Mouse (Mus musculus): ENCODE results near the gene Ip6k3. TPM values are rescaled to one million over a fixed set of nuclear protein-coding genes. Genes with fewer than 3 reads are reported as not detected.

Ip6k3 gene
- polyA plus RNA-seq, 1 experiment from 2014 or later, result 0.07 TPM

DNA sequence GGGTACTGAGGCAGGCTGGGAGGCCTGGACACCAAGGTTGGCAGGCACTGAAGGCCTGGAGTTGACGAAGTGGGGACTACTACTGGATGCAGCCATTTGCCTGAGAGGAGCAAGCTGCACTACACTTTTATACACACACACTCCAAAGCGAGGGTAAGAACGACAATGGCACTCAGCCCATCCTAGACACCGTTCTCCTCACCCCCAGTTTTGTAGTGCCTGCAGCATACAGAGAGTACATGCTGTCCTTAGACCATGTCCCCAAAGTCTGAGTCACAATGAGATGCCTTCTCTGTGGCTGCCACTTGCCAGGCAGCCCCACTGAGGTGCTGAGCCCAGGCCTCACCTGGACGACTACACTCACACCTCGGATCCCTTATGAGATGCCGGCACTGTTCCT, 37.8 kb downstream of the Ip6k3 start:
- peaks cover 32% of the 10 kb centered on the region for H3K4me1 ChIP-seq
- H3K27ac ChIP-seq, result no peak overlapping the region
- H3K4me2 ChIP-seq, result no peak overlapping the region
- no peaks in the 10 kb centered on the region; the same call in 1 of the 2 replicates for H3K36me3 ChIP-seq
- no peak for ATAC-seq (ENCODE audit: borderline replicate concordance, extremely low read depth, low FRiP score, low TSS enrichment)
- H3K9ac ChIP-seq, result no peak overlapping the region
- H3K9me3 ChIP-seq, result no peaks in the 10 kb centered on the region
- H3K27me3 ChIP-seq, result no peaks in the 10 kb centered on the region
- no peak overlapping the region for H3K4me3 ChIP-seq
- 60% methylated on average over 7 of the region's 7 CpGs for WGBS

GRCm38 (mm10) chr17:27129291-27129690, 38.3 kb downstream of the Ip6k3 start:
- WGBS, result 66% methylated on average over 13 of the region's 13 CpGs
- Histone ChIP-seq H3K4me1 (peaks cover 31% of the 10 kb centered on the region), H3K36me3 (peaks cover under 1% of the 10 kb centered on the region), H3K27ac (no peak overlapping the region), H3K27me3 (no peaks in the 10 kb centered on the region), H3K4me2 (no peak overlapping the region), H3K4me3 (no peak overlapping the region), H3K9me3 (no peaks in the 10 kb centered on the region), H3K9ac (no peak overlapping the region)
- ATAC-seq (ENCODE audit: borderline replicate concordance, extremely low read depth, low FRiP score, low TSS enrichment), result no peak

DNA sequence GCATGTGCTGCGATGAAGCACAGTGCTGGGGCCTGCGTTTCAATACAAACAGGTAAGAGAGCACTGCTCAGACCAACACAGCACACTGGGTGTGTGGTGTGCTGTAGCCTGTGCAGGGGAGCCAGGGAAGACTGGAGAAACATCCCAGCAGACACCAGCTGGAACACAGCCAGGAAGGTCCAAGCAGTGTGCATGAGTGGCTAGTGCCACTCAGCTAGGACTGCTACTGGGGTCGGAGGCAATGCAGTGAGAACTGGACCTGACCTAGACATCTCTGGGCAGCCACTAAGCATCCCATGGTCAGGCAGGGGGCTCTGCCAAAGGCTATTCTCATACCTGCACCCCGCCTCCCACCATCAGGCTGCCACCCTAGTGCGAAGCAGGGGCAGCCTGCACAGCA, 39.4 kb downstream of the Ip6k3 start:
- H3K27me3 ChIP-seq, result no peaks in the 10 kb centered on the region
- H3K4me3 ChIP-seq, result no peak overlapping the region
- peaks cover 27% of the 10 kb centered on the region for H3K4me1 ChIP-seq
- peaks cover 12% of the 10 kb centered on the region for H3K36me3 ChIP-seq
- H3K4me2 ChIP-seq, result no peak overlapping the region
- WGBS, result 89% methylated on average over 5 of the region's 5 CpGs
- no peak overlapping the region for H3K27ac ChIP-seq
- H3K9ac ChIP-seq, result no peak overlapping the region
- no peak for ATAC-seq (ENCODE audit: borderline replicate concordance, extremely low read depth, low FRiP score, low TSS enrichment)
- H3K9me3 ChIP-seq, result no peaks in the 10 kb centered on the region

- no peak overlapping the region for H3K4me2 ChIP-seq
- 68% methylated on average over 10 of the region's 10 CpGs for WGBS
- no peak overlapping the region for H3K4me3 ChIP-seq
- H3K9me3 ChIP-seq, result no peaks in the 10 kb centered on the region
- no peaks in the 10 kb centered on the region for H3K27me3 ChIP-seq
- H3K4me1 ChIP-seq, result peaks cover 16% of the 10 kb centered on the region
- H3K9ac ChIP-seq, result no peak overlapping the region
- ATAC-seq (ENCODE audit: borderline replicate concordance, extremely low read depth, low FRiP score, low TSS enrichment), result no peak
- H3K36me3 ChIP-seq, result peaks cover 24% of the 10 kb centered on the region
- no peak overlapping the region for H3K27ac ChIP-seq
Measured at GRCm38 (mm10) chr17:27126974-27127373, 40.6 kb downstream of the Ip6k3 start.

DNA sequence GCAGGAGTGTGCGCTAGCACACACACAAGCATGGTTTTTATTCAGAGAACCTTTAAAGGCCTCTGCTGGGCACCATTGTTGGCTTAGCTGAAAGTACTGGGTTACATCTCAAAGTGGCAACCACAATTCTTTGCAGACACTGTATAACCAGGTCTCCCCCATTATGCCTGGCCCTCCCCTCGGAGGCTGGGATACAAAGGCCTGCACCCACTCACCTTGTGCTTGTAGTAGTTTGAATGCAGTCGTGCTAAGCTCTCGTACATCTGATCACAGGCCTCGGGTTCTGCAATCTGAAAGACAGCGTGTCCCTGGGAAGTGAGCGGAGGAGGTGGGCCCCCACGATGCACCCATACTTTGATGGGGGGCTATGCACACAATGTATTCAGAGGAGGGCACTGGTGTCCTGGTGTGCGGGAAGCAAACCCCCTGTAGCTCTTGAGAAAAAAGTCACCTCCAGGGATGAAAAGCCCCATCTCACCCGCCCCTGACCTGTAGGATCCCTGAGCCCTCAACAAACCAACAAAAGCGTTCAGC, 41.9 kb downstream of the Ip6k3 start:
- Histone ChIP-seq H3K9me3 (no peaks in the 10 kb centered on the region), H3K9ac (no peak overlapping the region), H3K36me3 (peaks cover 29% of the 10 kb centered on the region), H3K27ac (no peak overlapping the region), H3K27me3 (no peaks in the 10 kb centered on the region), H3K4me3 (no peak overlapping the region), H3K4me2 (no peak overlapping the region), H3K4me1 (peaks cover 17% of the 10 kb centered on the region)
- ATAC-seq (ENCODE audit: borderline replicate concordance, extremely low read depth, low FRiP score, low TSS enrichment), result no peak
- WGBS, result 86% methylated on average over 11 of the region's 11 CpGs

DNA sequence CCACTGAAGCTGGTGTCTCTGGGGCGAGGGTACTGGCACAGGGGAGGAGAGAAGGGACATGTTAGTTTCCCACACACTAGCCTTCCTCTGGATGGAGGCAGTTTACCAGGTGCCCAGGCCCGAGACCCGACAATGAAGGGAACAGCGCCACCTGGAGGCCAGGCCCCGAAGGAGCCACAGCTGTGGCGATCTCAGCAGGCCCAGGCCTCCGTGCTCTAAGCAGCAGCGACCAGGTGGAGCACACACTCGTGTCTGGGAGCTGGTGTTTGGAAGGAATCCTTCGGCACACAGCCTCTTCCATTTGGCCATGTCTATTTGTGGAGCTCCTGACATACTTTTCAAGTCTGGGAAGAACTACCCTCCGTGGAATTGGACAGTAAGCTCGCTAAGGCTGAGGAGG, 42.4 kb downstream of the Ip6k3 start:
- H3K27ac ChIP-seq, result peak overlapping the region; percentile 42; the same call in 1 of the 2 replicates
- H3K4me2 ChIP-seq, result no peak overlapping the region
- H3K9ac ChIP-seq, result no peak overlapping the region
- 30% methylated on average over 12 of the region's 12 CpGs for WGBS
- no peak for ATAC-seq (ENCODE audit: borderline replicate concordance, extremely low read depth, low FRiP score, low TSS enrichment)
- no peak overlapping the region for H3K4me3 ChIP-seq
- H3K36me3 ChIP-seq, result peaks cover 29% of the 10 kb centered on the region
- H3K4me1 ChIP-seq, result peaks cover 16% of the 10 kb centered on the region
- H3K27me3 ChIP-seq, result no peaks in the 10 kb centered on the region
- no peaks in the 10 kb centered on the region for H3K9me3 ChIP-seq

- 89% methylated on average over 7 of the region's 7 CpGs for WGBS
- H3K9me3 ChIP-seq, result no peaks in the 10 kb centered on the region
- no peaks in the 10 kb centered on the region for H3K27me3 ChIP-seq
- H3K4me1 ChIP-seq, result peaks cover 13% of the 10 kb centered on the region
- peaks cover 29% of the 10 kb centered on the region for H3K36me3 ChIP-seq
- H3K4me2 ChIP-seq, result no peak overlapping the region
- H3K4me3 ChIP-seq, result no peak overlapping the region
- H3K27ac ChIP-seq, result no peak overlapping the region; the same call in 1 of the 2 replicates
- ATAC-seq (ENCODE audit: borderline replicate concordance, extremely low read depth, low FRiP score, low TSS enrichment), result no peak
- no peak overlapping the region for H3K9ac ChIP-seq
Measured at GRCm38 (mm10) chr17:27123813-27124375, 43.7 kb downstream of the Ip6k3 start.

DNA sequence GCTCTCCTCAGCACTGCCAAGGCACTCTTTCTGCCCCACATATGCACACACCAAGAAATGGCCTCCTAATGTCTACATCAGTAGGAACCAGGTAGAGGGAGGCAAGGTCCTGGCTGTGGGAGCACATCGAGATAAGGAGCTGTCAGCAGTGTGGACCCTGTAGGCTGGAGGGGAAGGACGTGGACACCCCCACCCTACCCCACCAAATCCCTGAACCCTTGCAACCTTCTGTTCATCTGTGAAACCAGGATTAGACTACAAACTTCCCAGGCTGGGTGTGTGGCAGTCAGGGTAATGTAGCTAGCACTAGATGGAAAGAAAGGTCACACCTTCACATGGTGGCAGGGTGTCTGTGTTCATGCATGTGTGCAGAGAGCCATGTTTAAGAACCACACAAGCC, 44.5 kb downstream of the Ip6k3 start:
- H3K27ac ChIP-seq, result no peak overlapping the region
- H3K4me2 ChIP-seq, result no peak overlapping the region
- H3K4me1 ChIP-seq, result peaks cover 13% of the 10 kb centered on the region
- 84% methylated on average over 2 of the region's 2 CpGs for WGBS
- ATAC-seq (ENCODE audit: borderline replicate concordance, extremely low read depth, low FRiP score, low TSS enrichment), result no peak
- no peak overlapping the region for H3K9ac ChIP-seq
- H3K27me3 ChIP-seq, result no peaks in the 10 kb centered on the region
- H3K4me3 ChIP-seq, result no peak overlapping the region
- H3K36me3 ChIP-seq, result peaks cover 29% of the 10 kb centered on the region
- H3K9me3 ChIP-seq, result no peaks in the 10 kb centered on the region

GRCm38 (mm10) chr17:27122701-27123100, 44.9 kb downstream of the Ip6k3 start:
- Histone ChIP-seq H3K27ac (no peak overlapping the region), H3K4me1 (peaks cover 13% of the 10 kb centered on the region), H3K9ac (no peak overlapping the region), H3K4me2 (no peak overlapping the region), H3K36me3 (peaks cover 29% of the 10 kb centered on the region), H3K4me3 (no peak overlapping the region), H3K9me3 (no peaks in the 10 kb centered on the region), H3K27me3 (no peaks in the 10 kb centered on the region)
- 74% methylated on average over 11 of the region's 11 CpGs for WGBS
- ATAC-seq (ENCODE audit: borderline replicate concordance, extremely low read depth, low FRiP score, low TSS enrichment), result no peak

GRCm38 (mm10) chr17:27121781-27122180, 45.8 kb downstream of the Ip6k3 start:
- H3K27ac ChIP-seq, result no peak overlapping the region

DNA sequence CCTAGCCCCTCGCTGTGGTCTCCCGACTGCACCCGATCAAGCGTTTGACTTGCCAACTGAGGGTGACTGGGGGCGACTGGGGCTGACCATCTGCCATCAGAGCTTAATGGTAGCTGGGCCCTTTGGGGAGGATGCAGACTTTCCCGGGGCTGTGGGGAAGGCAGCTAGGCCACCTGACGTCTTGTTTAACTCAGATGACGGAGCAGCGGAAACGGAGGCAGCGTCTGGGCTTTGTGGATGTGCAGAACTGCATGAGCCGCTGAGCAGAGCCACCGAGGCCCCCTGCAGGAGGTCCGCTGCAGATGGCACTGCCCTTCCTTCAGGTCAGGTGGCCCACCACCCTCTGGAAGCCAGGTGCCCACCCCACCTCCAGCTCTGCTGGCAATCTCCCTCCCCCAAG, 46.3 kb downstream of the Ip6k3 start:
- no peak overlapping the region for H3K4me3 ChIP-seq
- no peak overlapping the region for H3K4me2 ChIP-seq
- no peaks in the 10 kb centered on the region for H3K9me3 ChIP-seq
- ATAC-seq (ENCODE audit: borderline replicate concordance, extremely low read depth, low FRiP score, low TSS enrichment), result no peak
- peaks cover 32% of the 10 kb centered on the region for H3K36me3 ChIP-seq
- no peak overlapping the region for H3K9ac ChIP-seq
- peaks cover 13% of the 10 kb centered on the region for H3K4me1 ChIP-seq
- 52% methylated on average over 14 of the region's 14 CpGs for WGBS
- H3K27me3 ChIP-seq, result no peaks in the 10 kb centered on the region
- no peak overlapping the region for H3K27ac ChIP-seq

More at GRCm38 (mm10) chr17:27121781-27122180, 45.8 kb downstream of the Ip6k3 start:
- no peak overlapping the region for H3K9ac ChIP-seq
- no peak for ATAC-seq (ENCODE audit: borderline replicate concordance, extremely low read depth, low FRiP score, low TSS enrichment)
- no peak overlapping the region for H3K4me2 ChIP-seq
- peaks cover 13% of the 10 kb centered on the region for H3K4me1 ChIP-seq
- peaks cover 32% of the 10 kb centered on the region for H3K36me3 ChIP-seq
- no peaks in the 10 kb centered on the region for H3K27me3 ChIP-seq
- no peak overlapping the region for H3K4me3 ChIP-seq
- 89% methylated on average over 7 of the region's 7 CpGs for WGBS
- H3K9me3 ChIP-seq, result no peaks in the 10 kb centered on the region

- Histone ChIP-seq H3K9ac (no peak overlapping the region), H3K4me2 (no peak overlapping the region), H3K27ac (no peak overlapping the region), H3K27me3 (no peaks in the 10 kb centered on the region), H3K36me3 (peaks cover 32% of the 10 kb centered on the region), H3K4me1 (peaks cover 13% of the 10 kb centered on the region), H3K9me3 (no peaks in the 10 kb centered on the region), H3K4me3 (no peak overlapping the region)
- no peak for ATAC-seq (ENCODE audit: borderline replicate concordance, extremely low read depth, low FRiP score, low TSS enrichment)
- 8% methylated on average over 18 of the region's 18 CpGs for WGBS
Measured at GRCm38 (mm10) chr17:27120561-27121024, 47.0 kb downstream of the Ip6k3 start.
